Mouse (Mus musculus) cerebellum, adult 2 months (tissue): ENCODE data around the gene Rps8.

Source experiments
- CTCF ChIP-seq: fragments of 200-500 bp; IDR thresholded peaks from 2 replicates; pipeline ENCODE4 v1.5.1; 2011; ENCODE audit warnings: low read depth, mild to moderate bottlenecking, control low read depth, low read length, moderate library complexity, borderline replicate concordance; ENCODE audit not compliant: insufficient read depth
- POLR2A ChIP-seq: fragments of 200-500 bp; IDR thresholded peaks from 2 replicates; pipeline ENCODE4 v1.6.1; 2011; ENCODE audit warnings: low read length, control low read depth, borderline replicate concordance; ENCODE audit not compliant: insufficient read depth

GRCm38 (mm10) chr4:117123546-117124217, 32.4 kb downstream of the Rps8 start:
- no peak for TF ChIP-seq CTCF
- TF ChIP-seq POLR2A: no peak
